Mouse (Mus musculus) forebrain, embryonic 12.5 days (tissue): ENCODE measurements at regions not wholly inside any gene's neighbourhood (a gene's known extent, or its start where the extent isn't known, plus 50 kb on each side); places are given as distances from the start of the nearest gene placed in this dataset.

ENCODE experiments used
- ATAC-seq: fragments of 200-750 bp; cut with Nextera tagmentation; 2 replicates; pipeline ENCODE4 v1.8.0; 2017; ENCODE audit warnings: moderate TSS enrichment; ENCODE audit not compliant: low FRiP score
- H3K27ac ChIP-seq: fragments of 300-500 bp; sonication (generic); 2 replicates; pipeline ENCODE4 v1.5.1; 2016; ENCODE audit warnings: mild to moderate bottlenecking
- H3K27me3 ChIP-seq: fragments of 300-500 bp; sonication (generic); 2 replicates; pipeline ENCODE4 v1.6.1; 2016; ENCODE audit warnings: mild to moderate bottlenecking
- H3K36me3 ChIP-seq: fragments of 300-500 bp; sonication (generic); replicated peaks from 2 replicates; pipeline ENCODE4 v1.6.1; 2016; ENCODE audit warnings: mild to moderate bottlenecking
- H3K4me1 ChIP-seq: fragments of 300-500 bp; sonication (generic); 2 replicates; pipeline ENCODE4 v1.6.1; 2016
- H3K4me2 ChIP-seq: fragments of 300-500 bp; sonication (generic); 2 replicates; pipeline ENCODE4 v1.6.1; 2016; ENCODE audit warnings: mild to moderate bottlenecking, moderate library complexity
- H3K4me3 ChIP-seq: fragments of 300-500 bp; sonication (generic); replicated peaks from 2 replicates; pipeline ENCODE4 v1.5.1; 2016; ENCODE audit warnings: mild to moderate bottlenecking
- H3K9ac ChIP-seq: fragments of 300-500 bp; sonication (generic); 2 replicates; pipeline ENCODE4 v1.6.1; 2016; ENCODE audit warnings: mild to moderate bottlenecking
- H3K9me3 ChIP-seq: fragments of 300-500 bp; sonication (generic); 2 replicates; pipeline ENCODE4 v1.6.1; 2016
- WGBS: fragments of 180-500 bp; shearing (Covaris S2); methylation state at CpG from one replicate; pipeline ENCODE4 v1.1.7; 2016; 5-methylcytosine and 5-hydroxymethylcytosine counted together

GRCm38 (mm10) chr7:111316479-111316990 is 233.7 kb upstream of the Eif4g2 start:
- peak; percentile 51; the same call in 1 of the 2 replicates for ATAC-seq
- 38% methylated on average over 2 of the region's 2 CpGs for WGBS
- no peak overlapping the region for H3K9ac ChIP-seq

GRCm38 (mm10) chr7:111313921-111314320 is 231.1 kb upstream of the Eif4g2 start:
- no peaks in the 10 kb centered on the region; the same call in 1 of the 2 replicates for H3K4me1 ChIP-seq
- WGBS = 91% methylated on average over 4 of the region's 4 CpGs
- H3K4me2 ChIP-seq = no peak overlapping the region
- no peak overlapping the region for H3K27ac ChIP-seq
- peaks cover 3% of the 10 kb centered on the region; the same call in 1 of the 2 replicates for H3K9me3 ChIP-seq
- no peak overlapping the region for H3K9ac ChIP-seq
- H3K27me3 ChIP-seq = peaks cover 38% of the 10 kb centered on the region
- H3K36me3 ChIP-seq = no peaks in the 10 kb centered on the region
- no peak for ATAC-seq
- H3K4me3 ChIP-seq = no peak overlapping the region

More at GRCm38 (mm10) chr7:111316479-111316990, 233.7 kb upstream of the Eif4g2 start:
- no peak overlapping the region for H3K4me2 ChIP-seq
- H3K4me1 ChIP-seq = no peaks in the 10 kb centered on the region; the same call in 1 of the 2 replicates
- peaks cover 2% of the 10 kb centered on the region; the same call in 1 of the 2 replicates for H3K9me3 ChIP-seq
- peaks cover 36% of the 10 kb centered on the region for H3K27me3 ChIP-seq
- H3K4me3 ChIP-seq = no peak overlapping the region
- no peaks in the 10 kb centered on the region for H3K36me3 ChIP-seq
- no peak overlapping the region for H3K27ac ChIP-seq

- Histone ChIP-seq H3K27ac (no peak overlapping the region), H3K4me2 (no peak overlapping the region), H3K27me3 (no peaks in the 10 kb centered on the region; the same call in 1 of the 2 replicates), H3K4me1 (peaks cover 12% of the 10 kb centered on the region; the same call in 1 of the 2 replicates), H3K9ac (no peak overlapping the region), H3K36me3 (no peaks in the 10 kb centered on the region), H3K4me3 (no peak overlapping the region), H3K9me3 (no peaks in the 10 kb centered on the region)
- ATAC-seq = no peak
Observed at GRCm38 (mm10) chr7:111305196-111305595, 222.4 kb upstream of the Eif4g2 start.

GRCm38 (mm10) chr7:111301791-111302488 is 219.1 kb upstream of the Eif4g2 start:
- no peak overlapping the region for H3K9ac ChIP-seq
- no peak overlapping the region for H3K4me3 ChIP-seq
- no peaks in the 10 kb centered on the region for H3K27me3 ChIP-seq
- H3K4me1 ChIP-seq = peaks cover 19% of the 10 kb centered on the region; the same call in 1 of the 2 replicates
- WGBS = 42% methylated on average over 16 of the region's 16 CpGs
- no peaks in the 10 kb centered on the region for H3K36me3 ChIP-seq
- no peaks in the 10 kb centered on the region for H3K9me3 ChIP-seq
- no peak for ATAC-seq
- H3K4me2 ChIP-seq = peak overlapping the region; percentile 6; the same call in 1 of the 2 replicates
- H3K27ac ChIP-seq = no peak overlapping the region

- no peak overlapping the region for H3K4me2 ChIP-seq
- H3K9me3 ChIP-seq = no peaks in the 10 kb centered on the region
- H3K4me3 ChIP-seq = no peak overlapping the region
- no peaks in the 10 kb centered on the region for H3K27me3 ChIP-seq
- H3K36me3 ChIP-seq = no peaks in the 10 kb centered on the region
- 75% methylated on average over 9 of the region's 9 CpGs for WGBS
- H3K9ac ChIP-seq = no peak overlapping the region
- H3K4me1 ChIP-seq = peaks cover 21% of the 10 kb centered on the region
- no peak overlapping the region for H3K27ac ChIP-seq
- ATAC-seq = no peak
Observed at GRCm38 (mm10) chr7:111297174-111297902, 214.5 kb upstream of the Eif4g2 start.

- H3K4me2 ChIP-seq = no peak overlapping the region
- no peaks in the 10 kb centered on the region for H3K9me3 ChIP-seq
- H3K9ac ChIP-seq = no peak overlapping the region
- H3K27me3 ChIP-seq = no peaks in the 10 kb centered on the region
- WGBS = 61% methylated on average over 13 of the region's 13 CpGs
- H3K4me3 ChIP-seq = no peak overlapping the region
- H3K4me1 ChIP-seq = no peaks in the 10 kb centered on the region; the same call in 1 of the 2 replicates
- H3K27ac ChIP-seq = no peak overlapping the region
- H3K36me3 ChIP-seq = no peaks in the 10 kb centered on the region
- no peak for ATAC-seq
Observed at GRCm38 (mm10) chr7:111283411-111283955, 200.7 kb upstream of the Eif4g2 start.

GRCm38 (mm10) chr7:111282314-111282713 is 199.5 kb upstream of the Eif4g2 start:
- H3K9ac ChIP-seq = no peak overlapping the region
- H3K4me1 ChIP-seq = no peaks in the 10 kb centered on the region; the same call in 1 of the 2 replicates
- no peak overlapping the region for H3K4me2 ChIP-seq
- no peaks in the 10 kb centered on the region for H3K9me3 ChIP-seq
- WGBS = 79% methylated on average over 8 of the region's 8 CpGs
- H3K36me3 ChIP-seq = no peaks in the 10 kb centered on the region
- no peak overlapping the region for H3K4me3 ChIP-seq
- no peak for ATAC-seq
- H3K27ac ChIP-seq = no peak overlapping the region
- no peaks in the 10 kb centered on the region for H3K27me3 ChIP-seq

- ATAC-seq = no peak
- Histone ChIP-seq H3K27ac (no peak overlapping the region), H3K36me3 (no peaks in the 10 kb centered on the region), H3K4me3 (no peak overlapping the region), H3K9ac (no peak overlapping the region), H3K4me2 (no peak overlapping the region), H3K4me1 (no peaks in the 10 kb centered on the region), H3K27me3 (no peaks in the 10 kb centered on the region), H3K9me3 (no peaks in the 10 kb centered on the region)
- 88% methylated on average over 3 of the region's 3 CpGs for WGBS
Observed at GRCm38 (mm10) chr7:111277703-111278102, 194.9 kb upstream of the Eif4g2 start.

- 94% methylated on average over 5 of the region's 5 CpGs for WGBS
- no peaks in the 10 kb centered on the region for H3K9me3 ChIP-seq
- no peak overlapping the region for H3K4me3 ChIP-seq
- H3K4me2 ChIP-seq = no peak overlapping the region
- ATAC-seq = no peak
- H3K27ac ChIP-seq = no peak overlapping the region
- no peaks in the 10 kb centered on the region for H3K4me1 ChIP-seq
- H3K27me3 ChIP-seq = no peaks in the 10 kb centered on the region
- H3K9ac ChIP-seq = no peak overlapping the region
- H3K36me3 ChIP-seq = no peaks in the 10 kb centered on the region
Observed at GRCm38 (mm10) chr7:111273839-111274238, 191.0 kb upstream of the Eif4g2 start.

- no peak overlapping the region for H3K27ac ChIP-seq
- no peaks in the 10 kb centered on the region for H3K36me3 ChIP-seq
- WGBS = 82% methylated on average over 4 of the region's 4 CpGs
- no peak overlapping the region for H3K9ac ChIP-seq
- H3K4me3 ChIP-seq = no peak overlapping the region
- no peak overlapping the region for H3K4me2 ChIP-seq
- H3K9me3 ChIP-seq = no peaks in the 10 kb centered on the region
- H3K27me3 ChIP-seq = no peaks in the 10 kb centered on the region
- H3K4me1 ChIP-seq = no peaks in the 10 kb centered on the region
- ATAC-seq = no peak
Observed at GRCm38 (mm10) chr7:111270874-111271273, 188.0 kb upstream of the Eif4g2 start.

GRCm38 (mm10) chr7:111268197-111268596 is 185.4 kb upstream of the Eif4g2 start:
- WGBS = 96% methylated on average over 2 of the region's 2 CpGs
- no peak overlapping the region for H3K27ac ChIP-seq

GRCm38 (mm10) chr7:111263302-111263701 is 180.5 kb upstream of the Eif4g2 start:
- H3K4me3 ChIP-seq = no peak overlapping the region
- ATAC-seq = no peak
- 82% methylated on average over 1 of the region's 1 CpGs for WGBS

More at GRCm38 (mm10) chr7:111268197-111268596, 185.4 kb upstream of the Eif4g2 start:
- ATAC-seq = no peak
- Histone ChIP-seq H3K9ac (no peak overlapping the region), H3K27me3 (no peaks in the 10 kb centered on the region), H3K36me3 (no peaks in the 10 kb centered on the region), H3K4me1 (no peaks in the 10 kb centered on the region), H3K4me3 (no peak overlapping the region), H3K9me3 (no peaks in the 10 kb centered on the region), H3K4me2 (no peak overlapping the region)

More at GRCm38 (mm10) chr7:111263302-111263701, 180.5 kb upstream of the Eif4g2 start:
- Histone ChIP-seq H3K4me2 (no peak overlapping the region), H3K36me3 (no peaks in the 10 kb centered on the region), H3K9me3 (no peaks in the 10 kb centered on the region), H3K9ac (no peak overlapping the region), H3K27ac (no peak overlapping the region), H3K4me1 (no peaks in the 10 kb centered on the region), H3K27me3 (no peaks in the 10 kb centered on the region)
